Mouse (Mus musculus) hindbrain, embryonic 16.5 days (tissue): Measurements from ENCODE around the gene Rffl. TPM values are rescaled to one million over a fixed set of nuclear protein-coding genes. Genes with fewer than 3 reads are reported as not detected.

ENCODE experiments used
- polyA plus RNA-seq: library from polyadenylated mRNA; unstranded; fragments of >200 nt; fragmentation: Nextera tagmentation; extraction: Ambion mirVana; gene quantifications from 2 replicates; pipeline ENCODE4 v1.2.1, GENCODE M21; 2015

Rffl gene
- polyA plus RNA-seq, 1 experiment from 2014 or later, result 3.9 TPM

Other genes starting within 250 kb of the Rffl start
- 0.20 and 0.49 TPM in 2 replicates for gene Cct6b, start 106.9 kb downstream of the Rffl start, polyA plus RNA-seq
- gene Zfp830, start 106.9 kb downstream of the Rffl start, polyA plus RNA-seq, result 27.5 and 27.9 TPM in 2 replicates
- gene Lig3, start 90.1 kb downstream of the Rffl start, polyA plus RNA-seq, result 20.9 and 22.1 TPM in 2 replicates
- 11.9 and 12.9 TPM in 2 replicates for gene Rad51d, start 19.4 kb upstream of the Rffl start, polyA plus RNA-seq
- gene Fndc8, start 20.9 kb upstream of the Rffl start, polyA plus RNA-seq, result 0.51 and 0.99 TPM in 2 replicates
- 30.3 and 31.1 TPM in 2 replicates for gene Nle1, start 37.2 kb upstream of the Rffl start, polyA plus RNA-seq
- gene Unc45b, start 39.3 kb upstream of the Rffl start, polyA plus RNA-seq, result 1.4 and 3.3 TPM in 2 replicates
- 1.3 and 1.9 TPM in 2 replicates for gene Slfn5, start 80.1 kb upstream of the Rffl start, polyA plus RNA-seq
- 2.1 and 2.7 TPM in 2 replicates for gene Slfn9, start 120.6 kb upstream of the Rffl start, polyA plus RNA-seq
- 0.14 and 0.37 TPM in 2 replicates for gene Slfn8, start 149.6 kb upstream of the Rffl start, polyA plus RNA-seq
- gene Slfn2, start 193.9 kb upstream of the Rffl start, polyA plus RNA-seq, result 1.3 TPM in 2 replicates
- 0.08 TPM in 1 of 2 replicates, not detected in the other for gene Slfn1, start 245.6 kb upstream of the Rffl start, polyA plus RNA-seq